Mouse (Mus musculus) neutrophil, adult 5-6 weeks (primary cell): ENCODE results near the gene Camk1d. TPM values are rescaled to one million over a fixed set of nuclear protein-coding genes. Genes with fewer than 3 reads are reported as not detected.
"Not testable (repeated sequence)": the region's sequence is repeated elsewhere in the genome, so short reads cannot be mapped to it uniquely, and the experiment has no call there.

Experiments
- ATAC-seq: fragments of 151-379, 151-347 bp; 2 replicates; pipeline ENCODE4 v1.8.0; 2017; ENCODE audit warnings: mild to moderate bottlenecking, moderate TSS enrichment; ENCODE audit not compliant: insufficient number of reproducible peaks, poor library complexity, low FRiP score, severe bottlenecking; ENCODE audit errors: extremely low read depth
- total RNA-seq: library from RNA; stranded (forward); fragments of 200-1000 nt; gene quantifications from 2 replicates; pipeline ENCODE4 v1.2.3, GENCODE M21; 2017

Camk1d gene
- total RNA-seq, 1 experiment from 2014 or later = 41.3 TPM

DNA sequence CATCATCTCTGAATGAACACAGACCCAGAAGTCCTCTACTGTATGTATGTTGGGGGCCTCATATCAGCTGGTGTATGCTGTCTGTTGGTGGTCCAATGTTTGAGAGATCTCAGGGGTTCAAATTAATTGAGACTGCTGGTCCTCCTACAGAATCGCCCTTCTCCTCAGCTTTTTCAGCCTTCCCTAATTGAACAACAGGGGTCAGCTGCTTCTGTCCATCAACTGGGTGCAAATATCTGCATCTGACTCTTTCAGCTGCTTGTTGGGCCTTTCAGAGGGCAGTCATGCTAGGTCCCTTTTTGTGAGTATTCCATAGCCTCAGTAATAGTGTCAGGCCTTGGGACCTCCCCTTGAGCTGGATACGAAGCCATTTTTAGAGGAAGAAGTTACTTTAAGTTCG is 174.4 kb downstream of the Camk1d start:
- ATAC-seq = not testable (repeated sequence)

DNA sequence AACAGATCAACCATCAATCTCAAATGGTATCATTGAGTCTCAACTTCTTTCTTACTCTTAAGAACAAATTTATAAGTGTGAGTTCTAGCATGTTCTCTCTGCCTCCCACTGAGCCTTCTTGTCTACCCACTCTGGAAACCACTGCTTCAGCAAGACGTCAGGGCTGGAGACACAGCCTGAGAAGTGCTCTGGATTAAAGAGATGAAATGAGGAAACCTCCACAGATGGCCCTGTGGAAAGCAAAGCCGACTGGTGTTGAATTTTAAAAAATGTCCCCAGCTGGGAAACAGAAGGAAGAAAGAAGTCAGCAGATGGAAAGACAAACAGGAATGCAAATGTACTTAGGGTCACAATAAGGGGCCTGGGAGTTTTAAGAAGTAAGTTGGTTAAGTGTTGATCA is 180.4 kb downstream of the Camk1d start:
- no peak for ATAC-seq

DNA sequence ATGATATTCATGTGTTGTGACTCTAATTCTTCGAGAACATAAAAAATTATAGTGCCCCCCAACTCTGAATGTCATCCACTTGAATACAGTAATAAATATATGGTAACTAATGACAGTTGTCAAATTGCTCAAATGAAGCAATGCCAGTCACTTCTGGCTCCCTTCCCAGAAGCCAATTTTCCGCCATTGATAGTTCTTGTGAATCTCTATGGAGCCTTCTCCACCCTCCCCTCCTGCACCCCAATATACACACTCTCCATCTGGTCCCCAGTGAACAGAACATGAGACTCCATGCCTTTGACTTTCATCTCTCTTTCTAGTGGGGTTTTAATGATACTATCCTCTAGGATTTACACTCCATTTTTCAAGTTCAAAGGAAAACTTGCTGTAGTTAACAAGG is 184.3 kb downstream of the Camk1d start:
- no peak for ATAC-seq

- no peak for ATAC-seq
Observed at GRCm38 (mm10) chr2:5519221-5519669, 195.1 kb downstream of the Camk1d start.

DNA sequence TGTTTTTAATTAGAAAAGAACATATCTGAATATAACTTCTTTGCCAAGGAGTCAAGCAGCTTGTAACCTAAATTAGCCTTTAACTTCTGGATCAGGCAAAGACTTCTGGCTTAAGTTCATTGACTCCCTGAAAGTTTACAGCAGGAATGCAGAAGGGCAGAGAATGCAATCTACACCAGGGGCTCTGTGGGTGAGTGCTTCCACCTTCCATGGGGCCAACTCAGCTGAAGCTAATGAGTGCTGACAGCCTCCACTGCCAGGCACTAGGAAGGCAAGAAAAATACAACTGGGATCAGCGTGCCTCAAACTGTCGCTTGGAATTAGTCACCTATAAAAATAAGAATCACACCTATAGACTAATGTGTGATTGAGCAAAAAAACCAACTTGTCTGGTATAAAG is 199.2 kb downstream of the Camk1d start:
- no peak for ATAC-seq

GRCm38 (mm10) chr2:5514095-5514494 is 200.2 kb downstream of the Camk1d start:
- no peak for ATAC-seq

GRCm38 (mm10) chr2:5513621-5514020 is 200.7 kb downstream of the Camk1d start:
- no peak for ATAC-seq

DNA sequence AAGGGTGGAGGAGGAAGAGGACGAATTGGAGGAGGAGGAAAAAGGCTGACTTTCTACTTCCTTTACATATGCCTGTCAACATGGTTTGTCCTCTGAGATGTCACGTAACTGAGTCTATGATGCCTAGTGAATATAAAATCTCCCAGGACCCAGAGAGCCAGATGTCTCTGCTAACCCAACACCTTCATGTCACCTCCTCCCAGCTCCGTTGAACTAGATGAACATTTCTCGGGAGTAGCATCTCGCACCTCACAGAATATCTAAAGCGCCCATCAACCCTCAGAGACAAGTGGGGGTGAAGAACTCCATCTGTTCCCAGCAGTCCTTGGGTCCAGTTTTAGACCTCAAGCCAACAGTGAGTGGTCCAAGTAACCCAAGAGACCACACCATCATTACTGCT is 204.3 kb downstream of the Camk1d start:
- no peak for ATAC-seq

- ATAC-seq = no peak
Observed at GRCm38 (mm10) chr2:5499620-5500019, 214.7 kb downstream of the Camk1d start.

DNA sequence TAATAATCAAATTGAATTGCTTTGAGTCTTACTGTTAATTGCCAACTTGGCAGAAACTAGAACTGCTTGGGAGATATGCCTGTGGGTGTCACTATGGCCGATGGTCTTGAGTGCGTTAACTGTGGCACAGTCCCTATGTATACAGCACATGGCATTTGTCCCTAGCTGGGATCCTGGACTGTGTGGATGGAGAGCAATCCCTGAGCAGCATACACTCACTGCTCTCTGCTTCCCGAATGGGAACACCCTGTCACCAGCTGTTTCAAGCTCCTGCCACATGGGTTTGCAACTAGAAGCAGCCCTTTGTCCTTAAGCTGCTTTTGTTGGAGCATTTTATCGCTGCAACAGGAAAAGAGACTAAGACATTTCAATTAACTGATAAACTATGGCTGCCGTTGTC is 224.4 kb downstream of the Camk1d start:
- no peak for ATAC-seq

GRCm38 (mm10) chr2:5487344-5487743 is 227.0 kb downstream of the Camk1d start:
- no peak for ATAC-seq

DNA sequence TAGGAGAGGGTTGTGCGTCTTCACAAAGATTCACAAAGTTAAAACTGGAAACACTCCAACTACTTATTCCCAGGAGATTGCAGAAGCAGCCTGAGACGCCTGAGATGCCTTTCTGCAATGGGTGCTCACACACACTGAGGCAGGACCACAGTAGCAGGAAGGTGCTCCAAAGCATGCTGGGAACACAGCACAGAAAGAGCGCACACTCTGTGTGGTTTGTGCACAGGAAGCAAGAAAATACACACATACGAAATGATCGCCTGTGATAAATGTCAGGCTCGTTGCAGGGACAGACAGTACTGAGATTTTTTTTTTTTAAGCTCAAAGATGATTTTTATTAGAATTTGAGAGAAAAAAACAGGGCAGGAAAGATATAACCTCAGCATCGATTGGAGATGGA is 227.7 kb downstream of the Camk1d start:
- no peak for ATAC-seq

GRCm38 (mm10) chr2:5485786-5486185 is 228.5 kb downstream of the Camk1d start:
- ATAC-seq = no peak

DNA sequence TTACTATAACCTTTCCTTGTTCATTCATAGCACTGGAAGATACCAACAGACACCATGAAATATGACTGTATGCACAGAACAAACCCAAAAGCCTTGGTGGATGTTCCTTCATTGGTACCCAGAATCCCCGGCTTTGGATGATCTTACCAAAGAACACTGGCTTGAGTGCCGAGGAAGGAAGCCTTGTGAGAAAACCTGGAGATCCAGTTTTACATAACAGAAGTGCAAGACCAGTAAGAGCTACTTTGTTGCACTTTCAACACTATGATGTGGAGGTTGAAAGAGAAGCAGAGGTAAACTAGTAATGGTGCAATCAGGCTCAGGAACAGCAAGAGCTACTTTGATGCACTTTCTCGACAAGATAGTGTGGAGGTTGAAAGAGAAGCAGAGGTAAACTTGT is 234.4 kb downstream of the Camk1d start:
- no peak for ATAC-seq

DNA sequence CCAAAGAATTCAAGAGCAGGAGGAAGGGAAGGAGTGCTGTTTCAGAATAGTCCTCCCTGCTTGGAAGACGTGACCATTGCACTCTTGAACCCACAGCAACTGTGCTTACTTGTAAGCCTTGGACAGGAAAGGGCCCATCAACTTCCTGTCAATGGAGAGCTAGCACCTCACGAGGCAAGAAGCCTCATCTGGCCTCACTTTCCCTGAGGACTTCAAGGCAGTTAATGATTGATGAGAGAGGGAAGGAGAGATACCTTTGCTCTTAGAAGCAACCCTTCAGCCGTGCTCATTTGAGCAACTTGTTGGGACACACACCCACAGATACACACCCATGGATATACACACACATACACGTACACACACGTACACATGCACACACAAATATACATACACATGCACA is 235.6 kb downstream of the Camk1d start:
- ATAC-seq = no peak

DNA sequence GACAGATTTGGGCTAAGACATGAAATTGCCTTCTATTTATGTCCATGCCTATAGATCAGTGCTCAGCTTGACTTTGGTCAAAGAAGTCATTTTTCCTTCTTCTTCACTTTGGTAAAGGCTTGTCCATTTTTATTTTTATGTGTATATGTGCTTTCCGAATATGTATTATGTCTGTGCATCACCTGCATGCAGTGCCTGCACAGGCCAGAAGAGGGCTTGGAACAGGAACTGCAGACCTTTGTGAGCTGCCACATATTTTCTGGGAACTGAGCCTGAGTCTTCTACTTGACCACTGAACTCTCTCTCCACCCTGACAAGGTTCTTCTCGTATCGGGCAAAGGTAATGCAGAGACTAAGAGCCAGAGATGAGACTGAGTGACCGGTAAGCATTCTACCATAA is 236.1 kb downstream of the Camk1d start:
- ATAC-seq = no peak

DNA sequence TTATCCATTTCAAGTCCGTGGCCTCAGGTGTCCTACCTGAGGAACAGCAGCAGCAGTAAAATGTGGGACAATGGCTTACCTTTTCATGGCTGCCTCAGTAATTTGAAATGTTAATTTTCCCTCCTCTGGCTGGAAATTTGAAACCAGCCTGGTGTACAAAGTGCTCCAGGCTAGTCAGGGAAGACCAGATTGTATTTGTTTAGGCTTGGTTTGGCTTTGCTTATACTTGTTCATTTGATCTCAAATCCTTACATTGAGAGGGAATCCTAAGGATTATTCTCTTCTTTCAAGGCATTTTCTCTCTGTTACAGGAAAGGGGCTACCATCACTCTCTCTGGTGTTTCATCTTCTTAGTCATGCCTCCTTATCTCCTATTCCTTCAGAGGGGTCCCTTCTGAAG is 236.8 kb downstream of the Camk1d start:
- ATAC-seq = no peak

DNA sequence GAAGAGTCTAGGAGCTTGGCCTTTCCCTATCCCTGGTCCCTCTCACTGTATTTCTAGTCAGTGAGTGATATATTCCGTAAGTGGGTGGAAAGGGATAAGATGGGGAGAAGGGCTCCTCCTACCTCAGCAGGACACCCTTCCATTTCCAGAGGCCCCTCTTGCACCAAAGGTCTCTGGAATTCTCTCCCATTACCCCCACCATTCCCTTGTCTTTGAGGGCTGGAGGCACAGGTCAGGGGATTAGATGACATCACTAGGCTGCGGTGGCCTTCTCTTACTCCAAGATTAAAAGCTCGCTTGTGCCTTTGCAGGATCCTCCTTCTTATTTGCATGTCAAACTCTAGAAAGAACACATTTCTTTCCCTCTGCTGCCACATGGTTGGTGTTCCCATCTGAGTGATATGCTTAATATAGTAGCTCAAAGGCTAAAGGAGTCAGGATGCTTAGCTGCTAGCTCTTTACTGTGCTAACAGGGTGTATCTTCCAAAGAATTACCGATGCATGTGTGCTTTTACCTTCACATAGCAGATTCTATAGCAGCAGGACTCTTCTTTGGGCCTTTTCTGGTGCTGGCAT is 244.9 kb downstream of the Camk1d start:
- no peak for ATAC-seq

GRCm38 (mm10) chr2:5467537-5467936 is 246.8 kb downstream of the Camk1d start:
- ATAC-seq = no peak

GRCm38 (mm10) chr2:5458671-5459235 is 255.6 kb downstream of the Camk1d start:
- no peak for ATAC-seq

- ATAC-seq = no peak
Observed at GRCm38 (mm10) chr2:5458075-5458494, 256.2 kb downstream of the Camk1d start.
